Mouse (Mus musculus) G1E (cell line): ENCODE measurements around the gene Cdc42se2. TPM values are rescaled to one million over a fixed set of nuclear protein-coding genes. Genes with fewer than 3 reads are reported as not detected.

Experiments
- ATAC-seq: 2 replicates; pipeline ENCODE4 v1.8.0; 2016; ENCODE audit warnings: mild to moderate bottlenecking; ENCODE audit not compliant: insufficient number of reproducible peaks, poor library complexity, low FRiP score, severe bottlenecking; ENCODE audit errors: extremely low read depth
- DNase-seq: peaks from one replicate; pipeline ENCODE4 v3.0.0; 2012; ENCODE audit warnings: low spot score
- H3K27me3 ChIP-seq: 2 replicates; pipeline ENCODE4 v1.6.1; 2012; ENCODE audit warnings: mild to moderate bottlenecking, low read length, inconsistent platforms; ENCODE audit not compliant: insufficient read depth
- H3K36me3 ChIP-seq: replicated peaks from 2 replicates; pipeline ENCODE3; 2012; ENCODE audit warnings: mild to moderate bottlenecking, inconsistent platforms
- H3K4me1 ChIP-seq: 2 replicates; pipeline ENCODE4 v1.6.1; 2012; ENCODE audit warnings: low read depth, low read length, inconsistent platforms, mixed read lengths; ENCODE audit not compliant: insufficient read depth
- H3K4me3 ChIP-seq: 2 replicates; pipeline ENCODE4 v1.5.1; 2012; ENCODE audit warnings: low read depth, mild to moderate bottlenecking, inconsistent platforms, low read length, moderate library complexity, mixed read lengths
- H3K9me3 ChIP-seq: replicated peaks from 2 replicates; pipeline ENCODE4 v1.6.1; 2012; ENCODE audit warnings: inconsistent platforms
- CTCF ChIP-seq: IDR thresholded peaks from 2 replicates; pipeline ENCODE4 v1.5.1; 2012; ENCODE audit warnings: low read depth, low read length, inconsistent platforms, mixed read lengths
- GATA1 ChIP-seq: IDR thresholded peaks from 2 replicates; pipeline ENCODE4 v1.6.1; 2012; ENCODE audit warnings: borderline replicate concordance, low read length, inconsistent platforms, mixed read lengths
- GATA2 ChIP-seq: IDR thresholded peaks from 2 replicates; pipeline ENCODE4 v1.6.1; 2012; ENCODE audit warnings: low read depth, low read length, inconsistent platforms, borderline replicate concordance
- POLR2AphosphoS5 ChIP-seq: IDR thresholded peaks from 2 replicates; pipeline ENCODE4 v1.6.1; 2012; ENCODE audit warnings: low read depth, low read length, inconsistent platforms; ENCODE audit not compliant: insufficient replicate concordance
- TAL1 ChIP-seq: conservative IDR thresholded peaks from 2 replicates; pipeline ENCODE4 v1.6.1; 2012; ENCODE audit warnings: low read depth, low read length, inconsistent platforms, mixed read lengths
- polyA plus RNA-seq: library from polyadenylated mRNA; stranded (reverse); fragments of >175 nt; gene quantifications from 2 replicates; pipeline ENCODE4 v1.2.3, GENCODE M21; 2012
- total RNA-seq, 2 experiments: library from RNA; stranded (forward) in 1 of 2; stranded (reverse) in 1 of 2; fragments of 200-1000 nt in 1 of 2; fragments of >200 nt in 1 of 2; fragmentation: Nextera tagmentation in 1 of 2; gene quantifications; 2 replicates each; pipeline ENCODE4 v1.2.3; 2014 to 2017

Cdc42se2 gene
- total and polyA plus RNA-seq, 3 experiments, result 5.0 to 32.9 (median 25.0) TPM

DNA sequence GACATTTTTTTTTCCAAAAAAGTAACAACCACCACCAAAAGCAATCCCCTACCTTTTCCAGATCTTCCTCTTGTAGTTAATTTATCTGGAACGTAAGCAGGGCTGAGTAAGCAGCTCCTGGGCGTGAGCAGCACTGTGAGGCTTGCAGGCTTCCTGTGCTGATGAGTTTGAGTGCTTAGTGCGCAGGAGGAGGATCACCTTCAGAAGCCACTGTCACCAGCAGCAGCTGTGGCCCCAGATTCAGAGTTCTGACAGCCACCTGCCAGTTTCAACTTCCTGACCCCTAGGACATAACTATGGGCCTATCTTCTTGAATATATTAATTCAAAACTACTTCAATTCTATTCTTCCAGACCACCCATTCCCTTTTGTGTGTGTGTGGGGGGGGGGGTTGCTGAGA is 23.4 kb downstream of the Cdc42se2 start:
- Histone ChIP-seq H3K9me3 (no peaks in the 10 kb centered on the region), H3K36me3 (peaks cover 3% of the 10 kb centered on the region), H3K4me1 (peaks cover 3% of the 10 kb centered on the region), H3K27me3 (no peaks in the 10 kb centered on the region), H3K4me3 (no peak overlapping the region)
- DNase-seq (no peak), ATAC-seq (no peak)
- TF ChIP-seq POLR2AphosphoS5, result no peak
- no peak for TF ChIP-seq GATA2
- TF ChIP-seq CTCF, result no peak
- TF ChIP-seq GATA1, result no peak

DNA sequence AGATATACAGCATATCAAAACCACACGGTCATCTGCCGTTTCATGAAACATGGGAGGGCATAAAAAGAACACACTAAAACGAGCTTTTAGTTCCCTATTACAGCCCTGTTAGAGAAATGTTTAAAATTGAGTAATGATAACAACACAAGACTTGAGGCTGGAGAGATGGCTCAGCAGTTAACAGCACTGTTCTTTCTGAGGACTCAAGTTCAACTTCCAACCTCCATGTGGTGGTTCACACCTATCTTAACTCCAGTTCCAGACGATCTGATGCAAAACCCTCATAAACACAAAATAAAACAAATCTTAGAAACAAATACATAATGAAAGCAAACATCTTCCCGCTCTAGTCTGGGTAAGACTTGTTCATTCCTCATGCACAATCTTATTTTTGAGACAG is 24.7 kb downstream of the Cdc42se2 start:
- peaks cover 9% of the 10 kb centered on the region for H3K4me1 ChIP-seq
- no peak overlapping the region for H3K4me3 ChIP-seq
- TF ChIP-seq POLR2AphosphoS5 (no peak), TAL1 (no peak), GATA2 (no peak), CTCF (no peak), GATA1 (no peak)
- peaks cover 3% of the 10 kb centered on the region for H3K36me3 ChIP-seq
- H3K27me3 ChIP-seq, result no peaks in the 10 kb centered on the region
- DNase-seq, result no peak
- H3K9me3 ChIP-seq, result no peaks in the 10 kb centered on the region
- ATAC-seq, result no peak

DNA sequence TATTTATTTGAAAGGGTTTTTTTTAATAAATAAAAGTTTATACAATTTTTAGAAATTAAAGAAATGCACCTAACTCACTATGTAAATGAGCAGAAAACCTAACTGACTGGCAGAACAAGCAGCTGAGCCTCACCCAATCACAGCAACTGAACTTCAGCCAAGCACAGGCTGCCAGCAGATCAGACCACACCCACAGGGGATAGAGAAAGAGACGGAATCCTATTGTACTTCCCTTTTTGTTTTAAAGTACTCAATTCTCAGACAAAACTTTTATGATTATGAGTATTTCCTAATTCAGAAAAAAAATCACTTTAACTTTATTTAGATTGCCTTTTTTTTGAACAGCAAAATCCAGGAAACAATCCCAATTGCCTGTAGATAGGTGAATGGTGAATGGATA is 29.5 kb downstream of the Cdc42se2 start:
- peaks cover 6% of the 10 kb centered on the region for H3K4me1 ChIP-seq
- no peaks in the 10 kb centered on the region for H3K27me3 ChIP-seq
- ATAC-seq (peak; percentile 75), DNase-seq (peak; percentile 67)
- H3K4me3 ChIP-seq, result no peak overlapping the region
- H3K36me3 ChIP-seq, result peaks cover 15% of the 10 kb centered on the region
- no peak for TF ChIP-seq GATA1
- no peaks in the 10 kb centered on the region for H3K9me3 ChIP-seq

GRCm38 (mm10) chr11:54755148-54755664 is 32.3 kb downstream of the Cdc42se2 start:
- H3K27me3 ChIP-seq, result no peaks in the 10 kb centered on the region
- no peak for TF ChIP-seq CTCF
- no peak for TF ChIP-seq GATA1
- TF ChIP-seq POLR2AphosphoS5, result no peak
- no peak for TF ChIP-seq TAL1
- no peak for TF ChIP-seq GATA2
- H3K36me3 ChIP-seq, result peaks cover 22% of the 10 kb centered on the region
- no peak for DNase-seq
- peaks cover 6% of the 10 kb centered on the region for H3K4me1 ChIP-seq
- ATAC-seq, result no peak
- no peaks in the 10 kb centered on the region for H3K9me3 ChIP-seq
- H3K4me3 ChIP-seq, result no peak overlapping the region

GRCm38 (mm10) chr11:54754301-54755147 is 33.0 kb downstream of the Cdc42se2 start:
- TF ChIP-seq GATA1, result no peak
- no peak for TF ChIP-seq CTCF
- TF ChIP-seq GATA2, result no peak
- TF ChIP-seq POLR2AphosphoS5, result no peak
- TF ChIP-seq TAL1, result no peak
- peaks cover 25% of the 10 kb centered on the region for H3K36me3 ChIP-seq
- no peaks in the 10 kb centered on the region for H3K27me3 ChIP-seq
- no peaks in the 10 kb centered on the region for H3K9me3 ChIP-seq
- H3K4me3 ChIP-seq, result no peak overlapping the region
- ATAC-seq, result no peak
- H3K4me1 ChIP-seq, result peaks cover 6% of the 10 kb centered on the region
- no peak for DNase-seq

- no peak overlapping the region for H3K4me3 ChIP-seq
- ATAC-seq (no peak), DNase-seq (no peak)
- H3K36me3 ChIP-seq, result peaks cover 34% of the 10 kb centered on the region
- no peaks in the 10 kb centered on the region for H3K4me1 ChIP-seq
- TF ChIP-seq GATA1 (no peak), TAL1 (no peak), CTCF (no peak), POLR2AphosphoS5 (no peak), GATA2 (no peak)
- H3K27me3 ChIP-seq, result no peaks in the 10 kb centered on the region
- H3K9me3 ChIP-seq, result no peaks in the 10 kb centered on the region
These were observed 36.0 kb downstream of the Cdc42se2 start for GRCm38 (mm10) chr11:54751502-54751901.

- H3K27me3 ChIP-seq, result no peaks in the 10 kb centered on the region
- H3K4me1 ChIP-seq, result no peaks in the 10 kb centered on the region
- no peak for DNase-seq
- TF ChIP-seq GATA2 (no peak), POLR2AphosphoS5 (no peak), CTCF (no peak), GATA1 (no peak), TAL1 (no peak)
- no peaks in the 10 kb centered on the region for H3K9me3 ChIP-seq
- no peak for ATAC-seq
- H3K36me3 ChIP-seq, result peaks cover 24% of the 10 kb centered on the region
- H3K4me3 ChIP-seq, result no peak overlapping the region
These were observed 38.6 kb downstream of the Cdc42se2 start for GRCm38 (mm10) chr11:54748891-54749290.
